Mouse (Mus musculus) liver, embryonic 11.5 days (tissue): ENCODE measurements at regions not wholly inside any gene's neighbourhood (a gene's known extent, or its start where the extent isn't known, plus 50 kb on each side); places are given as distances from the start of the nearest gene placed in this dataset.

Experiments
- ATAC-seq: fragments of 200-750 bp; cut with Nextera tagmentation; replicated peaks from 2 replicates; pipeline ENCODE4 v1.8.0; 2017; ENCODE audit warnings: moderate number of reproducible peaks, mild to moderate bottlenecking, moderate TSS enrichment, moderate library complexity; ENCODE audit not compliant: low FRiP score
- DNase-seq: peaks from one replicate; pipeline ENCODE4 v3.0.0-alpha.2; 2017; ENCODE audit warnings: low spot score
- H3K27ac ChIP-seq: fragments of 300-500 bp; sonication (generic); 2 replicates; pipeline ENCODE4 v1.5.1; 2014; ENCODE audit warnings: mild to moderate bottlenecking, low read depth, low read length, control low read depth
- H3K27me3 ChIP-seq: fragments of 300-500 bp; sonication (generic); replicated peaks from 2 replicates; pipeline ENCODE4 v1.6.1; 2014; ENCODE audit warnings: low read length, mixed read lengths; ENCODE audit not compliant: control insufficient read depth, insufficient read depth
- H3K36me3 ChIP-seq: fragments of 300-500 bp; sonication (generic); 2 replicates; pipeline ENCODE4 v1.6.1; 2014; ENCODE audit warnings: mild to moderate bottlenecking, low read length, moderate library complexity, mixed read lengths; ENCODE audit not compliant: control insufficient read depth, insufficient read depth
- H3K4me1 ChIP-seq: fragments of 300-500 bp; sonication (generic); replicated peaks from 2 replicates; pipeline ENCODE4 v1.6.1; 2014; ENCODE audit warnings: low read length, mixed read lengths; ENCODE audit not compliant: control insufficient read depth, insufficient read depth
- H3K4me2 ChIP-seq: fragments of 300-500 bp; sonication (generic); 2 replicates; pipeline ENCODE4 v1.6.1; 2014; ENCODE audit warnings: mild to moderate bottlenecking, control low read depth, moderate library complexity
- H3K4me3 ChIP-seq: fragments of 300-500 bp; sonication (generic); 2 replicates; pipeline ENCODE4 v1.5.1; 2014; ENCODE audit warnings: low read depth, low read length, control low read depth
- H3K9ac ChIP-seq: fragments of 300-500 bp; sonication (generic); 2 replicates; pipeline ENCODE4 v1.6.1; 2014; ENCODE audit warnings: low read depth, low read length, control low read depth
- H3K9me3 ChIP-seq: fragments of 300-500 bp; sonication (generic); 2 replicates; pipeline ENCODE4 v1.6.1; 2016; ENCODE audit warnings: low read length, inconsistent platforms, mixed read lengths; ENCODE audit not compliant: control insufficient read depth
- WGBS: fragments of 180-500 bp; shearing (Covaris S2); extraction: QIAGEN DNeasy Blood & Tissue Kit; methylation state at CpG from one replicate; pipeline ENCODE4 v1.1.7; 2014; 5-methylcytosine and 5-hydroxymethylcytosine counted together

- H3K36me3 ChIP-seq = no peaks in the 10 kb centered on the region
- WGBS = 67% methylated on average over 7 of the region's 7 CpGs
- H3K27me3 ChIP-seq = no peaks in the 10 kb centered on the region
- no peak overlapping the region for H3K4me2 ChIP-seq
- no peak overlapping the region for H3K4me3 ChIP-seq
- no peak overlapping the region for H3K9ac ChIP-seq
- no peak for DNase-seq
- ATAC-seq = no peak
- no peak overlapping the region for H3K27ac ChIP-seq
- no peaks in the 10 kb centered on the region; the same call in 1 of the 2 replicates for H3K9me3 ChIP-seq
- no peaks in the 10 kb centered on the region for H3K4me1 ChIP-seq
These were observed 265.8 kb upstream of the Zfp64 start for GRCm38 (mm10) chr2:169221141-169221540.

DNA sequence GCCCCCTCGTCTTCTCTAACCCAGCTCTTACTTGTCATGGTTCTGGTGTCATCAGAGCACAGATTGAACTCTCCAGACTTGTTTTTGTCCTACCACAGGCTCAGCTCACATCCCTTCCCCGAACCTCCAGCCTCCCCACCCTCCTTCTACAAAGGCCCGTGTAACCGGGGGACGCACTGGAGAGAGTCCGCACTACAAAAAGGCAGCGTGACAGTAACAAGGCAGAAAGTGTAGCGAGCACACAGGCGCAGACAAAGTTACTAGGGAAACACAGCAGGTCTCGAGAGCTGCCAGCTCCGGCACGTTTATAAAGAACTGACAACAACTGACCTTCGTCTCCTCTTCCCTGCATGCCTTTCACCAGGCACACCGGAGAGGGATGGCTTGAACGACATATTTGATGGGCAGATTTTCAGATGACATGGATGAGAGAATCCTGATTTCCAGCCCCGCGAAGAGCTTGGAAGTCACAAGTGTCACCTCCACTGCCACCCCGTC, 260.2 kb upstream of the Zfp64 start:
- Histone ChIP-seq H3K4me3 (no peak overlapping the region), H3K9me3 (no peaks in the 10 kb centered on the region), H3K9ac (no peak overlapping the region), H3K27me3 (no peaks in the 10 kb centered on the region), H3K4me2 (no peak overlapping the region), H3K27ac (no peak overlapping the region), H3K4me1 (0 out of 2 replicates have a peak, but pooled peaks cover 3% of the 10 kb centered on the region), H3K36me3 (no peaks in the 10 kb centered on the region)
- ATAC-seq (no peak), DNase-seq (no peak)
- 86% methylated on average over 18 of the region's 18 CpGs for WGBS

DNA sequence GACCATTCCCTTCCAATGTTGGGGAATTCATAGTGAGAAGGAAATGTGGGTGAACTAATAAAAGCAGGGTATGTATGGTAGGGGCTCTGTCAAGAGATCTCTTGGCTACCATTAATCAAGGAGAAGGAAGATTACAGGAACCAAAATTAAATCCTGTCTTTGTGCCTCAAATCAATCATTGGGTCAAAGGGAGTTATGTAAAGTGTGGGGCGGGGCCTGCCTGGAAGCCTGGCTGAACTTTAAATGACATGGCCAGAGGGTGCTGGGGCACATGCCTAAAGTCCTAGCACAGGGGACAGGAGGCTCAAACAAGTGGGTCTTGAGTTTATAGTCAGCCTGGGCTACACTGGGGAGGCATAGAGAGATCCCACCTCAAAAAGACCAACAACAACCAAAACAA, 259.0 kb upstream of the Zfp64 start:
- Histone ChIP-seq H3K36me3 (no peaks in the 10 kb centered on the region), H3K4me1 (0 out of 2 replicates have a peak, but pooled peaks cover 3% of the 10 kb centered on the region), H3K9me3 (no peaks in the 10 kb centered on the region), H3K9ac (no peak overlapping the region), H3K27ac (no peak overlapping the region), H3K4me2 (no peak overlapping the region), H3K27me3 (no peaks in the 10 kb centered on the region), H3K4me3 (no peak overlapping the region)
- no peak for ATAC-seq
- DNase-seq = no peak
- WGBS = 83% methylated on average over 1 of the region's 1 CpGs

DNA sequence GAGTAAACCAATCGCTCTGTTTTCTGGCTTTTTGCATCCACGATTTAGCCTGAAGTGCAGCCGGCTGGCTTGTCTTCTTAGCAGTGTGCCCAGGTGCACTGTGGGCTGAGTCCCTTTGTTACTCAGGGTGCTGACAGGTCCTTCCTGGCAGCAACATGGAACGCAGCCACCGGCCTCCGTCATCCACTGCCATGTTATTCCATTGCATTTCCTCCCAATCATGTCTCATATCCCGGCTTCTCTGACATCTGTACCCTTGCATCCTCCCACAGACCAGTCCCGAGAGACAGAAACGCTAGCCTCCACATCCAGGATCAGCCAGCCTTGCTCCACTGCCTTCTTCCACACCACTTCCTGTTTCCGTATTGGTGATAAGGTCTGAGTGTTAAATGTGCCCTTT, 257.9 kb upstream of the Zfp64 start:
- H3K9ac ChIP-seq = no peak overlapping the region
- 35% methylated on average over 10 of the region's 10 CpGs for WGBS
- H3K27me3 ChIP-seq = no peaks in the 10 kb centered on the region
- H3K4me2 ChIP-seq = no peak overlapping the region
- no peak overlapping the region; the same call in 1 of the 2 replicates for H3K27ac ChIP-seq
- DNase-seq = no peak
- no peak for ATAC-seq
- no peaks in the 10 kb centered on the region for H3K9me3 ChIP-seq
- no peak overlapping the region for H3K4me3 ChIP-seq
- H3K4me1 ChIP-seq = 0 out of 2 replicates have a peak, but pooled peaks cover 3% of the 10 kb centered on the region
- no peaks in the 10 kb centered on the region for H3K36me3 ChIP-seq

- WGBS = 75% methylated on average over 3 of the region's 3 CpGs
- 0 out of 2 replicates have a peak, but pooled peaks cover 3% of the 10 kb centered on the region for H3K4me1 ChIP-seq
- DNase-seq (no peak), ATAC-seq (no peak)
- no peak overlapping the region; the same call in 1 of the 2 replicates for H3K27ac ChIP-seq
- no peak overlapping the region for H3K9ac ChIP-seq
- no peaks in the 10 kb centered on the region for H3K36me3 ChIP-seq
- H3K4me3 ChIP-seq = no peak overlapping the region
- H3K9me3 ChIP-seq = no peaks in the 10 kb centered on the region
- H3K4me2 ChIP-seq = no peak overlapping the region
- no peaks in the 10 kb centered on the region for H3K27me3 ChIP-seq
These were observed 257.4 kb upstream of the Zfp64 start for GRCm38 (mm10) chr2:169212676-169213257.

DNA sequence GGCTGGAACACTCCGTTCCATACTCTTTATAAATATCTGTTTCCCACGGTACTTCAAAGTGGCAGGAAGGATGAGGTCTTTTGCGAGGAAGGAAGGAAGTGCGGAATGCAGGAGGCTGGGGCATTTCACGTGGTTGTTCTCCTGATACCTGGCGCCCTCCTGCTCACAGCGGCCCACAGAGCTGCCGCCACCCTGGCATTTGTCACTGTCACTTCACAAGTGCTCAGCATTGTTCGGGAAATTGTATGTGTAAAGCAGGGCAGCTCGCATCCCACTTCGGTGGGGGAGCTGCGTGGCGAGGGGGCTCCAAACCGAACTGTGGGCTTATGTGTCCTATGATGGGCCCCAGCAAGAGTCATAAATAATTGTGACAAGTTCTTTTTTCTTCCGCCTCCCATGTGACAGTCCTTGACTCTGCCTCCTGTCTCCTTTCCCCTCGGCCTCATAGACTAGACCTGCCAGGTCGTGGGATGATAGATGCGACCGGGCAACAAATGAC, 248.9 kb upstream of the Zfp64 start:
- no peak overlapping the region for H3K4me2 ChIP-seq

DNA sequence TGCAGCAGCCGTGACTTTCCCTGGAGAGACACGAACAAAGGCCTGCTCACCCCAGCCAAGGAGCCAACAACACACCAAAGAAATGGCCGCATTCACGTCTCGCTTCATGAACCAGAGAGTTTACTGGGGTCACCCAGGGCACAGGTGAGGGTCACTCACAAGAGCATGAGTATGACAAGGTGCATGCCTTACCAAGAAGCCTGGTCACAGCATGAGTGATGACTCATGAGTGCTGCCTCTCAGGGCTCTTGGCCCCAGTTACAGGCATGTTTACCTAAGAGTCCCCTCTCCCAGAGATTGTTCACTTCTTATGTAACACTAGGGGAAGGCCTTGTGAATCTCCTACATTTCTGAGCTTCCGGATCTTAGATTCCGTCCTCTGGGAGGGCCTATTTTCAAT, 236.6 kb upstream of the Zfp64 start:
- no peak overlapping the region for H3K4me2 ChIP-seq
- no peak overlapping the region for H3K4me3 ChIP-seq
- H3K27ac ChIP-seq = no peak overlapping the region
- DNase-seq (no peak), ATAC-seq (no peak)
- WGBS = 89% methylated on average over 7 of the region's 7 CpGs
- no peaks in the 10 kb centered on the region for H3K36me3 ChIP-seq
- no peaks in the 10 kb centered on the region for H3K27me3 ChIP-seq
- H3K9ac ChIP-seq = no peak overlapping the region
- no peaks in the 10 kb centered on the region for H3K9me3 ChIP-seq
- no peaks in the 10 kb centered on the region for H3K4me1 ChIP-seq

More for the DNA sequence above, 248.9 kb upstream of the Zfp64 start:
- no peak for ATAC-seq
- H3K36me3 ChIP-seq = no peaks in the 10 kb centered on the region
- no peak overlapping the region for H3K27ac ChIP-seq
- WGBS = 55% methylated on average over 19 of the region's 19 CpGs
- no peak for DNase-seq
- no peak overlapping the region for H3K4me3 ChIP-seq
- H3K4me1 ChIP-seq = no peaks in the 10 kb centered on the region
- no peaks in the 10 kb centered on the region for H3K9me3 ChIP-seq
- H3K9ac ChIP-seq = no peak overlapping the region
- no peaks in the 10 kb centered on the region for H3K27me3 ChIP-seq

DNA sequence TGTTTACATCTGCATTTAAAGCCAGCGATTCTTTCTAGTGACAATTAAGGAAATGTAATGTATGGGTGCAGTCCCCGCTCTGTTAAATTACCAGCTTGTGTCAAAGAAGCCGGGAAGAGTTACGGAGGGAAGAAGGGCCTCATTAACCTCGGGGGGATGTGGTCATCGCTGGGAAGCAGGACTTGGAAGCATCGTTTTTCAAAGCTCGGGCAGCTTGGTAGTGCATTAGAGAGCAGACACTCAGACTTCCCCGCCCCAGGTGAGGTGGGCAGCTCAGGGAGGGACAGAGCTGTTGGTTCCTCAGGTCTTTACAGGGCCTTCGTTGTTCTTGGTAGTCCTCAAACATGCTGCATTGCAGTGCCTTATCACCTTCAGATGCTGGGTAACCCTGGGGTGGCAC, 236.1 kb upstream of the Zfp64 start:
- no peak overlapping the region for H3K27ac ChIP-seq
- H3K27me3 ChIP-seq = no peaks in the 10 kb centered on the region
- H3K4me3 ChIP-seq = no peak overlapping the region
- H3K9me3 ChIP-seq = no peaks in the 10 kb centered on the region
- no peak for DNase-seq
- H3K36me3 ChIP-seq = no peaks in the 10 kb centered on the region
- ATAC-seq = no peak
- WGBS = 49% methylated on average over 10 of the region's 10 CpGs
- no peak overlapping the region for H3K9ac ChIP-seq
- no peak overlapping the region for H3K4me2 ChIP-seq
- H3K4me1 ChIP-seq = no peaks in the 10 kb centered on the region

DNA sequence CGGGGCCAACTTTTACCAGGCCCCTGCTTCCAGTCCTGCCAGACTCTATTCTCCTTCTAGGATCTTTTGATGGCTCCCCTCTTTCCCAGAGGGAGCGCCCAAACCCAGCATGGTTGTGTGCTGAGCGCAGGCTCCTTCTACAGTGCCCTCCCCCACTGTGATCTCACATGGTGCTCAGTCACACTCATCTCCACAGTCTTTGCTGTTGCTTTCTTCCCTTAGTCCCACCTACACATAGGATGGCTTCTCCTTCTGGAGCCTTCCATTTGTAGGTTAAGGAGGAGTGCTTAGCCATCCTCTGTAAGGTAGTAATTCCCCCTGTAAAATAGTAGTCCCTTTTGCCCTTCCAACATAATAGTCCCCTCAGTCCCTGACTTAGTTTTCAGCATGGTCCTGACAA, 222.2 kb upstream of the Zfp64 start:
- Histone ChIP-seq H3K36me3 (no peaks in the 10 kb centered on the region), H3K9me3 (no peaks in the 10 kb centered on the region), H3K9ac (no peak overlapping the region), H3K4me2 (no peak overlapping the region), H3K4me3 (no peak overlapping the region), H3K27me3 (no peaks in the 10 kb centered on the region), H3K4me1 (no peaks in the 10 kb centered on the region), H3K27ac (no peak overlapping the region)
- 80% methylated on average over 3 of the region's 3 CpGs for WGBS
- ATAC-seq (no peak), DNase-seq (no peak)
